Mouse (Mus musculus) forebrain, embryonic 10.5 days (tissue): ENCODE data around the gene Scfd2. TPM values are rescaled to one million over a fixed set of nuclear protein-coding genes. Genes with fewer than 3 reads are reported as not detected.
A peak's percentile ranks its signal among the peaks of the same experiment; 100 is the strongest.

Experiments
- DNase-seq: peaks from one replicate; pipeline ENCODE4 v3.0.0-alpha.2; 2017; ENCODE audit warnings: low spot score; ENCODE audit errors: extremely low spot score
- H3K27ac ChIP-seq: fragments of 300-500 bp; sonication (generic); 2 replicates; pipeline ENCODE4 v1.5.1; 2016; ENCODE audit warnings: mild to moderate bottlenecking
- H3K27me3 ChIP-seq: fragments of 300-500 bp; sonication (generic); 2 replicates; pipeline ENCODE4 v1.6.1; 2016; ENCODE audit warnings: mild to moderate bottlenecking; ENCODE audit not compliant: poor library complexity, severe bottlenecking
- H3K36me3 ChIP-seq: fragments of 300-500 bp; sonication (generic); replicated peaks from 2 replicates; pipeline ENCODE4 v1.6.1; 2016; ENCODE audit warnings: mild to moderate bottlenecking, moderate library complexity
- H3K4me1 ChIP-seq: fragments of 300-500 bp; sonication (generic); 2 replicates; pipeline ENCODE4 v1.6.1; 2016
- H3K4me3 ChIP-seq: fragments of 300-500 bp; sonication (generic); 2 replicates; pipeline ENCODE4 v1.5.1; 2016; ENCODE audit warnings: mild to moderate bottlenecking, moderate library complexity
- H3K9me3 ChIP-seq: fragments of 300-500 bp; sonication (generic); 2 replicates; pipeline ENCODE4 v1.6.1; 2016; ENCODE audit warnings: mild to moderate bottlenecking, moderate library complexity
- WGBS: fragments of 180-500 bp; shearing (Covaris S2); methylation state at CpG from one replicate; pipeline ENCODE4 v1.1.7; 2016; 5-methylcytosine and 5-hydroxymethylcytosine counted together
- polyA plus RNA-seq: library from polyadenylated mRNA; unstranded; fragments of >200 nt; fragmentation: Nextera tagmentation; extraction: Ambion mirVana; gene quantifications from 2 replicates; pipeline ENCODE4 v1.2.1, GENCODE M21; 2016

Gene Scfd2
- polyA plus RNA-seq, 1 experiment from 2014 or later, result 16.6 TPM

DNA sequence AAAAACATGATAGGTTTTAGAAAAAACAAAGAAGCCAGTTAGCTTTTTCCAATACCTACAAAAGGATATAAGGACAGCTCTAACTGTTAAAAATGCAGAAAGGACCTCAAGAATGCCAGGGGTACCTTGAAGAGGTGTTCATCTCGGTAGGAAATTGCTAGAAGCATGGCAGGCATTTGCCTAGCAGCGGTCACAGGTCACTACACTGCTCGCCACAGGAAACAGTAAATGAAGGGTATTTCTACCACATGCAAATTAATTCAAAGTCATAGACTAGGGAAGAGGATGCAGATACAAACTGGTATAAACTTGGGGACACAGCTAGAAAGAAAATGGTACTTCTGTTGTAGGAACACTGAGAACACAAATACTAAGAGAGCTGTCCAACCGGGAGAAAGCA, 180.7 kb downstream of the Scfd2 start:
- Histone ChIP-seq H3K4me1 (no peaks in the 10 kb centered on the region), H3K4me3 (no peak overlapping the region), H3K9me3 (no peaks in the 10 kb centered on the region), H3K27me3 (no peaks in the 10 kb centered on the region), H3K36me3 (no peaks in the 10 kb centered on the region), H3K27ac (no peak overlapping the region)
- no peak for DNase-seq
- WGBS, result 85% methylated on average over 4 of the region's 4 CpGs

- Histone ChIP-seq H3K9me3 (no peaks in the 10 kb centered on the region), H3K27ac (no peak overlapping the region), H3K4me1 (no peaks in the 10 kb centered on the region), H3K36me3 (no peaks in the 10 kb centered on the region), H3K4me3 (no peak overlapping the region), H3K27me3 (no peaks in the 10 kb centered on the region)
- 87% methylated on average over 11 of the region's 11 CpGs for WGBS
- no peak for DNase-seq
These were observed 183.3 kb downstream of the Scfd2 start for GRCm38 (mm10) chr5:74348079-74348870.

GRCm38 (mm10) chr5:74343045-74343444, 188.5 kb downstream of the Scfd2 start:
- no peaks in the 10 kb centered on the region for H3K4me1 ChIP-seq
- 82% methylated on average over 2 of the region's 2 CpGs for WGBS

GRCm38 (mm10) chr5:74342557-74342956, 189.0 kb downstream of the Scfd2 start:
- Histone ChIP-seq H3K9me3 (no peaks in the 10 kb centered on the region), H3K4me3 (no peak overlapping the region), H3K36me3 (no peaks in the 10 kb centered on the region), H3K27ac (0 out of 2 replicates have a peak overlapping the region, but pooled peaks have one; percentile 8), H3K4me1 (no peaks in the 10 kb centered on the region), H3K27me3 (no peaks in the 10 kb centered on the region)
- DNase-seq, result no peak

More at GRCm38 (mm10) chr5:74343045-74343444, 188.5 kb downstream of the Scfd2 start:
- Histone ChIP-seq H3K27ac (no peak overlapping the region), H3K27me3 (no peaks in the 10 kb centered on the region), H3K9me3 (no peaks in the 10 kb centered on the region), H3K4me3 (no peak overlapping the region), H3K36me3 (no peaks in the 10 kb centered on the region)
- no peak for DNase-seq

DNA sequence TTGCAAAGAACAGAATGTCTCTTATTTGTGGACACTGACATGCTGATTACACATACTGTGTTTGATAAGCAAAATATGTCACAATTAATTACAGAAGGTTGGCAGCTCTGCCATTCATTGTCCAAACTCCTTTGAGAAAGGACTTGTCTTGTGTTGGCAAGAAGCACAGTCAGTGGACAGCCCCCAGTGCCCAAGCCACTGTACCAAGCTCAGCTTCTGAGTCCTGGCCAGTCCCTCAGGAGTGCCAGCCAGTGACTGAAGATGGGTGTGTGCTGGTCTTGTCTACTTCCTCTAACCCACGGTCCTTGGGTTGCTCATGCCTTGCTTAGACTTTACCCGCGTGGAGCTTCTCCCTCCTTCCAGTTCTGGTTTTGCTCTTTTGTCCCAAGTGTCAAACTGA, 194.1 kb downstream of the Scfd2 start:
- Histone ChIP-seq H3K9me3 (no peaks in the 10 kb centered on the region), H3K27ac (no peak overlapping the region), H3K27me3 (no peaks in the 10 kb centered on the region), H3K4me3 (no peak overlapping the region), H3K36me3 (no peaks in the 10 kb centered on the region), H3K4me1 (no peaks in the 10 kb centered on the region)
- WGBS, result 87% methylated on average over 3 of the region's 3 CpGs
- no peak for DNase-seq

DNA sequence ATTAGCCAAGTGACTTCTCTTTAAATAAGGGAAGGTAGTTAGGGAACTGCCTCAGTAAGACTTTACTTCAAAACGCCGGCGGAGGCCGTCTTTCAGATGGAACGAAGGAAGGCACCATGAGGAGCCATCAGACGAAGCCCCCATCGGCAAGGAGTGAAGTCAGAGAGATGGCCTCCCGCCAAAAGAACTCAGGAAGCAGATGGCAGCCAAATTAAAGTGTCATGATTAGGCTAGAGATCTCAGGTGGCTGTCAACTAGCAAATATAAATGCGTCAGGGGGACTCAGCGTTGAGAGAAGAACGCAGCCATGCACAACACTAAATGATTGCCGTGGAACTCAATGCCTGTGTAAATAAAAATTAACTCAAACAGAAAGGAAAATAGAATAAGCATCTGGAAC, 194.8 kb downstream of the Scfd2 start:
- H3K27me3 ChIP-seq, result no peaks in the 10 kb centered on the region
- 91% methylated on average over 12 of the region's 12 CpGs for WGBS
- H3K27ac ChIP-seq, result no peak overlapping the region
- H3K36me3 ChIP-seq, result no peaks in the 10 kb centered on the region
- no peaks in the 10 kb centered on the region for H3K4me1 ChIP-seq
- no peak for DNase-seq
- no peaks in the 10 kb centered on the region for H3K9me3 ChIP-seq
- no peak overlapping the region for H3K4me3 ChIP-seq

- 75% methylated on average over 3 of the region's 3 CpGs for whole genome bisulfite sequencing
- Histone ChIP-seq H3K27ac (no peak overlapping the region), H3K27me3 (no peaks in the 10 kb centered on the region), H3K4me1 (no peaks in the 10 kb centered on the region; the same call in 1 of the 2 replicates), H3K4me3 (no peak overlapping the region), H3K36me3 (no peaks in the 10 kb centered on the region), H3K9me3 (no peaks in the 10 kb centered on the region)
- DNase-seq, result no peak
These were observed 198.3 kb downstream of the Scfd2 start for GRCm38 (mm10) chr5:74333258-74333657.

- H3K36me3 ChIP-seq, result no peaks in the 10 kb centered on the region
- H3K4me3 ChIP-seq, result no peak overlapping the region
- H3K4me1 ChIP-seq, result no peaks in the 10 kb centered on the region; the same call in 1 of the 2 replicates
- H3K27me3 ChIP-seq, result no peaks in the 10 kb centered on the region
- no peak for DNase-seq
- no peak overlapping the region for H3K27ac ChIP-seq
- WGBS, result 94% methylated on average over 6 of the region's 6 CpGs
- H3K9me3 ChIP-seq, result no peaks in the 10 kb centered on the region
These were observed 205.3 kb downstream of the Scfd2 start for GRCm38 (mm10) chr5:74326228-74326627.

- Histone ChIP-seq H3K27me3 (no peaks in the 10 kb centered on the region), H3K9me3 (no peaks in the 10 kb centered on the region), H3K4me3 (no peak overlapping the region), H3K27ac (no peak overlapping the region), H3K36me3 (no peaks in the 10 kb centered on the region), H3K4me1 (peaks cover 5% of the 10 kb centered on the region)
- 86% methylated on average over 10 of the region's 10 CpGs for WGBS
- no peak for DNase-seq
These were observed 210.4 kb downstream of the Scfd2 start for GRCm38 (mm10) chr5:74321010-74321746.

- WGBS, result 86% methylated on average over 2 of the region's 2 CpGs
- no peaks in the 10 kb centered on the region for H3K27me3 ChIP-seq
- no peaks in the 10 kb centered on the region for H3K9me3 ChIP-seq
- H3K27ac ChIP-seq, result no peak overlapping the region
- H3K36me3 ChIP-seq, result no peaks in the 10 kb centered on the region
- peaks cover 16% of the 10 kb centered on the region for H3K4me1 ChIP-seq
- DNase-seq, result no peak
- no peak overlapping the region for H3K4me3 ChIP-seq
These were observed 212.0 kb downstream of the Scfd2 start for GRCm38 (mm10) chr5:74319551-74319950.

DNA sequence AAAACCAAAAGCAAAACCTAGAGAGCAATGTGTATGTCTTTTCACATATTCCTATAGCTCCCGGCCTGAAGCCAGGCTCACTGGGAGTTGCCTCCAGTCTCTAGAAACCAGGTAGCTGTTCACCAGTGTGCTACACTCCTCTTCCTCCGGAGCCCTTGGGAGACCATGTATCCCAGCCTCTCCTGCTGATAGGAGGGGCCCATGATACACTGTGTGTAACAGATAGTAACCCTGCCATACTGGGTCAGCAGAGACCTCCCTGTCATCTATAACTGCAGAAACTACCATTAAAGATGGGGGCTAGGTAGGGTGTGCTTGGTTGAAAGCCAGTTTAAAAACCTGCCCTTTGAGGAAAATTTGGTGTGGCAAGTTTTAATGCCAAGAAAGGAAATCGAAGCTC, 214.4 kb downstream of the Scfd2 start:
- H3K36me3 ChIP-seq, result no peaks in the 10 kb centered on the region
- H3K27me3 ChIP-seq, result peaks cover 5% of the 10 kb centered on the region; the same call in 1 of the 2 replicates
- no peak overlapping the region for H3K4me3 ChIP-seq
- 92% methylated on average over 3 of the region's 3 CpGs for WGBS
- no peaks in the 10 kb centered on the region for H3K9me3 ChIP-seq
- DNase-seq, result no peak
- peaks cover 18% of the 10 kb centered on the region for H3K4me1 ChIP-seq
- H3K27ac ChIP-seq, result no peak overlapping the region

DNA sequence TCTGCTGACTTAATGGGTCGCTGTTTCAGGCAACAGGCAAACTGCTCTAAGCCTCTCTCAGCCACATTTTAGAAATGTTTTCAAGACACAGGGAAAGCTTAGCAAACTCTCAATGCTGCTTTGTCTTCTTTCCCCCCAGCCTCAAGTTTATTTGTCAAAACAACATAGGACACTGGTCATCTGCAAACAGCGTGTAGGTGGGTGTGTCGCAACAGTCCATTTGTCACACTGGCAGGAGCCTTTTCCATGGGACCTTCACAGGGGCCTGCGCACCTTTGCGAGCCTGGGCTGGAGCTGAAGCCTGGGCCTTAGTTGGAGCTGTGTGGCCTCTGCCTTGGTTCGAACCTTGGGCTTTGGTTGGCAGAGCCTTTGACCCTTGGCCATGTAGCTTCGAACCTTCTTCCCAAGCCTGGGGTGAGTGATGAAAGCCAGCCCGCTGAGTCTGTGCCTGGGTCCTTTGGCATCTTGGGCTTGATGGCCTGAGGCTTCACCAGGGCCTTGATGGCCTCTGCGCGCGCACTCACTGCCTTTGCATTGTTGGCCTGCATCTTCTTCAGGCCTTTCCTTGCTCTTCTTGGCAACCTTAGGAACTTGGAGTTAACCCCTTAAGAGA, 215.1 kb downstream of the Scfd2 start:
- WGBS, result 93% methylated on average over 11 of the region's 11 CpGs
- no peak overlapping the region for H3K27ac ChIP-seq
- peaks cover 23% of the 10 kb centered on the region for H3K4me1 ChIP-seq
- no peak for DNase-seq
- peaks cover 5% of the 10 kb centered on the region; the same call in 1 of the 2 replicates for H3K27me3 ChIP-seq
- H3K4me3 ChIP-seq, result no peak overlapping the region
- no peaks in the 10 kb centered on the region for H3K9me3 ChIP-seq
- H3K36me3 ChIP-seq, result no peaks in the 10 kb centered on the region
